Mouse (Mus musculus) bone marrow macrophage, adult 2 months (primary cell): ENCODE results near the gene Col8a2. TPM values are rescaled to one million over a fixed set of nuclear protein-coding genes. Genes with fewer than 3 reads are reported as not detected.

Experiments
- H3K27ac ChIP-seq: 2 replicates; pipeline ENCODE4 v1.5.1; 2012; ENCODE audit warnings: low read depth, low read length; ENCODE audit not compliant: insufficient read depth
- H3K4me1 ChIP-seq: 2 replicates; pipeline ENCODE4 v1.6.1; 2012; ENCODE audit warnings: low read length; ENCODE audit not compliant: control insufficient read depth, insufficient read depth
- H3K4me3 ChIP-seq: 2 replicates; pipeline ENCODE4 v1.5.1; 2012; ENCODE audit warnings: mild to moderate bottlenecking, low read length, moderate library complexity; ENCODE audit not compliant: insufficient read depth
- CTCF ChIP-seq: IDR thresholded peaks from 2 replicates; pipeline ENCODE4 v1.5.1; 2012; ENCODE audit warnings: low read depth, mild to moderate bottlenecking, low read length, moderate library complexity
- POLR2A ChIP-seq: IDR thresholded peaks from 2 replicates; pipeline ENCODE4 v1.6.1; 2012; ENCODE audit warnings: mild to moderate bottlenecking, low read depth, low read length, borderline replicate concordance
- polyA plus RNA-seq: library from polyadenylated mRNA; stranded (reverse); fragments of >200 nt; gene quantifications from 2 replicates; pipeline ENCODE4 v1.2.4, GENCODE M21; 2012; ENCODE audit not compliant: missing spikeins, insufficient read depth, insufficient read length

The Col8a2 gene
- polyA plus RNA-seq, 1 experiment: not detected

DNA sequence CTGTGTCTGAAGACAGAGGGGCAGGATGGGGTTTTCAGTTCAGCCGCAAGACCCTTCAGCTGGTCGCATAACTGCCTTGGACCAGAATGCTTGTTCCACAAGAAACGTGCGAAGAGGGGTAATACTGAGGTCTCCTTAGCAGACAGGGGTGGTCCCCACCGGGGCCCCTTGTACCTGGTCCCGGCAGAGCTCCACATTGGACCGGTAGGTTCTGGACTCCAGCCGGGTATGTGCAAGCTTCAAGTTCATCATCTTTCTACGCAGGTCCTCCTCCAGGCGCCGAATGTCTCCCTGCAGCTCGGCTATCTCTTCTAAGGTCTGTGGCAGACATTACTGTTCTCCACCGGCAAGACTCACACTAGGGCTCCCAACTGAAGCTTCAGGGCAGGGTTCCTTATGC, 36.1 kb downstream of the Col8a2 start:
- no peak overlapping the region for H3K27ac ChIP-seq
- H3K4me1 ChIP-seq: peaks cover 7% of the 10 kb centered on the region

DNA sequence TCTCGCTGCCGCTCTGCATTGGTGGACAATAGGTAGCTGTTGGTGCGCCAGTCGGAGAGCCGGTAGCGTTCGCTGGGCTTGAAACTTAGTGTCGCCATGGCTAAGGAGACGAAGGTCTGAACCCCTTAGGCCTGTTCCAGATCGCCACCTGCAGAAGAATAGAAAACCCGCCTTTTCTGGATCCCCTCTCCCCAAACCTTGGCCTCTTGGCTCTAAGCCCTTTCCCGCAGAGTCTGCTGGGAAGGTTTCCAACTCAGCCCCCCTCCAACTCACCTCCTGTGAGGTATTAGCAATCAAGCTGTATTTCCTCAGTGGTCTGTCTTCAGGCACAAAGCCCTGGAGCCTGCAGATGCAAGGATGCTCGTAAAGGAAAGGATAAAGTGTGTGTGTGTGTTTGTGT, 38.3 kb downstream of the Col8a2 start:
- Histone ChIP-seq H3K27ac (no peak overlapping the region), H3K4me1 (peaks cover 5% of the 10 kb centered on the region), H3K4me3 (no peak overlapping the region)
- TF ChIP-seq POLR2A: no peak
- no peak for TF ChIP-seq CTCF

More for the DNA sequence above, 36.1 kb downstream of the Col8a2 start:
- no peak for TF ChIP-seq CTCF
- TF ChIP-seq POLR2A: no peak
- no peak overlapping the region for H3K4me3 ChIP-seq

DNA sequence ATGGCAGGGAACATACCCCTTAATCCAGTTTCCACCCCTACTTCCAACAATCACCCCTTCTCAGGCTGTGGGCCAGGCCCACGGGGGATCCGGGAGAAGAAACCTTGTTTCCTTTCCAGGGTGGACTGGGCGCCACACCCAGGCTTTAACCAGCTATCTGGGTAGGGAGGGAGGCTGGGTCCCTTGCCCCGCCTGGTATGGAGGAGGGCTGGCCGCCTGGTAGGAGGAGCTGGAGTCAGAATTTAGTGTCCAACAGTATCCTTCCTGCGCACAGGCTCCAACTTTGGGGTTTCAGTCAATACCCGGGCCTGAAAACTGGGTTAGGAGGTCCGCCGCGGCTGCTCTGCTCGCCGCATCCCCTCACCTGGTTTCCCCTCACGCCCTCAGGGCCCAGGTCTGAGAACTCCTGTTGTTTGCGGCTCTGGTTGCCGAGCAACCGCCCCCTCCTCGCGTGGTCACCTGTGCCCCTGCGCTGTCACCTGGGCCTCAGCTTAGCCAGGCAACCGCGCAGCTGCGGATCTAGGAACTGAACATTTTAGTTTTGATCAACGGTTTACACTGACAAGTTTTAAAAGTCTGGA, 38.8 kb downstream of the Col8a2 start, which contains the start of gene Tekt2:
TSS of gene Tekt2 (minus strand) at position 408 of the 581 bp plus-strand sequence.
- Histone ChIP-seq H3K4me1 (0 out of 2 replicates have a peak, but pooled peaks cover 1% of the 10 kb centered on the region), H3K27ac (no peak within 1 kb of the TSS), H3K4me3 (no peak within 1 kb of the TSS)
- TF ChIP-seq CTCF (no peak), POLR2A (no peak)

DNA sequence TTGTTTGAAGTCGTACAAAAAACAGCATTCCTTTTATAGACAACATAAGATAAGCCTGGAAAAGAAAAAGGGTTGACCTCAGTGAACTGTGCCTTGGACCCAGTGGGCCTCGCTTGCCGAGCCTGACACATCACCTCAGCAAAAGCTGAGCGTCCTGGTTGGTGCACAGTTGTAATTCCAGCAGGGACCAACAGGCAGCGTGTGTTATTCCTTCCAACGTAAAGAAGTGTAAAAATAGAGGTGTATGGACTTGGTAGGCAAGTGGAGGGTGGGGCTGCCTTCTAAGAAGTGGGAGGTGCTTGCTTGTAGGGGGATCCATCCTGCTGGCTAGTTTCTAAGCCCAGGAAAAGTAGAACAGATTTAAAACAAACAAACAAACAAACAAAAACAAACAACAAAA, 39.4 kb downstream of the Col8a2 start:
- no peak overlapping the region for H3K27ac ChIP-seq
- TF ChIP-seq CTCF: no peak
- no peak for TF ChIP-seq POLR2A
- no peaks in the 10 kb centered on the region for H3K4me1 ChIP-seq
- no peak overlapping the region for H3K4me3 ChIP-seq

DNA sequence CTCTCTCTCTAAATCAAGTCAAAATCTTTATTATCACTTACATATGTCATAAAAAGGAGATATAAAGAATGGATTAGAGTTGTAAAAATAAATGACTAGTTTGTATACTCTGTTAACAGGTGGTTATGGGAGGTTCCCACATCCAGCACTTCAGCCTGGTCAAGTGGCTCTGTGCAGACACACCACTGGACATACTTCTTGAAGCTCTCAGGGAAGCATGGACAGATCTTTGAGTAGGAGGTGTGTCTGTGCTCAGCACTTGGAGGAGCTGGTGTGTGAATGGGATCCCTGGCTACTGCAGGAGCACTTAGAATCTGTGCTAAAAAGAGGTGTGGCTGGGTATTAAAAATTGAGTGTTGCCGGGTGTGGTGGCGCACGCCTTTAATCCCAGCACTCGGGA, 43.7 kb downstream of the Col8a2 start:
- H3K4me3 ChIP-seq: no peak overlapping the region
- no peaks in the 10 kb centered on the region for H3K4me1 ChIP-seq
- no peak overlapping the region for H3K27ac ChIP-seq
- TF ChIP-seq POLR2A (no peak), CTCF (no peak)

DNA sequence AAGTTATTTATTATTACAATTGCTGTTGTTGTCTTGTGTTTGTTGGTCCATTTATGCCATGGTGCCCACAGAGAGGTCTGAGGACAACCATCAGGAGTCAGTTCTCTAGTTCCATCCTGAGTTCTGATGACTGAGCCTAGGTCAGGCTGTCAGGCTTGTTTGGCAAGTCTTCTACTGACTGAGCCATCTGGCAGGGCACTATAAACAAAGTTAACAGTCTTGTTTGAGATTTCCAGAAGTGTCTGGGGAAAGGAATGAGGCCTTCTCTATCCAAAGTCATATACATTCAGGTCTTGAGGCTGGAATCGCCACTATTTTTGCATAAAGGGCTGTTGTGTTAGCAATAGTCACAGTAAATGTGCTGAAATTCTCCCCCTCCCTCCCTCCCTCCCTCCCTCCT, 45.2 kb downstream of the Col8a2 start:
- Histone ChIP-seq H3K4me3 (no peak overlapping the region), H3K4me1 (no peaks in the 10 kb centered on the region), H3K27ac (no peak overlapping the region)
- TF ChIP-seq POLR2A (no peak), CTCF (no peak)

DNA sequence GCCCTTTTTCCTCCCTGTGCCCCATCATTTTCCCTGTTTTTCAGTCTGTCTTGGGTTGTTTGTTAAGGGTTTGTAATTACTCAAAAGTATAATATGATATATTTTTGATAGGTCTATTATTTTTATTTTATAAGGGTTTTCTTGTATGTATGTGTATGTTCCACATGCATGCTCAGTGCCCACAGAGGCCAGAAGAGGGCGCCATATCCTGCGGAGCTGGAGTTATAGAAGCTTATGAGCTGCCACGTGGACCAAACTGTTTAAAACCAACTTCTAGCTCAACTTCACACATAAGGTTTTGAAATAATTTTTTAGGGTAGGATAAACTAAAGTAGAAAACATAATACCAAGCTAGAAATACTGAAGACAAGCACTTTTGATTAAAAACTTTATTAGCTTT, 45.8 kb downstream of the Col8a2 start:
- Histone ChIP-seq H3K4me1 (no peaks in the 10 kb centered on the region), H3K4me3 (no peak overlapping the region), H3K27ac (no peak overlapping the region)
- TF ChIP-seq CTCF (peak; percentile 70), POLR2A (no peak)

DNA sequence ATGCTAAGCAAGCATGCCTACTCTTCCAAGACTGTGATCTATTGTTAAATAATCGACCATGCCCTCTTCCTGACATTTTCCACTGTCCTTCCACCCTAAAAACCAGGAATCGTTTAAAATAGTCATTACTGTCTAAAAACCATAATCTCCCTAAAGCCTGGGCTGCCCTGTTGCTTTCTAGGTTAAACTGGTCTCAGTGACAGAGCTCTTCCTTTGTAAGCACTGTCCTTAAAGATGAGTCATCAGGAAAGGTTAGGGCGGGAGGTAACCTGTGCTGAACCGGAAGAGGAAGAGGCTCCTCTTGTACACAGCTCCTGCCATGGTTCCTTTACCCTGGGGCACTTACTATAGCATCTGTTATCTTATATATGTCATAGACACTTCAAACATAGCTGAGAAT, 52.9 kb downstream of the Col8a2 start:
- no peak for TF ChIP-seq CTCF
- Histone ChIP-seq H3K4me3 (no peak overlapping the region), H3K4me1 (peaks cover 3% of the 10 kb centered on the region; the same call in 1 of the 2 replicates)

DNA sequence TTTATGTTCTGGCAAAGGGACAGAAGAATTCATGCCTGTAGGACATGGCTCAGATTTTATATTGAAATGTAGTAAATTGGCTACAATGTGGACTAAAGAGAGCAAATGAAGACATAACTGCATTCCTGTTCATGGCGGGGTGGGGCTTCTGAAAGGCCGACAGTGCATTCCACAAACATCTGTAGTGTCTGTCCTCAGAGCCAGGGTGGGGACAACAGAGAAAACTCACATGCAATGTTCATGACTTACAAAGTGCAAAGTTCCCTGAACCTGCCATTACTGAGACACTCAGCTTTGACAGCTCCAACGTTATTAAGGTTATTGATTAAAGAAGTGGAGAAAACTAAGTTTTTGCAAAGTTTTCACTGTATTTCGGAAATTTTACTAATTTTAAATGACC, 56.9 kb downstream of the Col8a2 start:
- Histone ChIP-seq H3K4me1 (peaks cover 3% of the 10 kb centered on the region; the same call in 1 of the 2 replicates), H3K4me3 (no peak overlapping the region), H3K27ac (no peak overlapping the region)
- no peak for TF ChIP-seq CTCF
- TF ChIP-seq POLR2A: no peak

More for the DNA sequence above, 52.9 kb downstream of the Col8a2 start:
- H3K27ac ChIP-seq: no peak overlapping the region

DNA sequence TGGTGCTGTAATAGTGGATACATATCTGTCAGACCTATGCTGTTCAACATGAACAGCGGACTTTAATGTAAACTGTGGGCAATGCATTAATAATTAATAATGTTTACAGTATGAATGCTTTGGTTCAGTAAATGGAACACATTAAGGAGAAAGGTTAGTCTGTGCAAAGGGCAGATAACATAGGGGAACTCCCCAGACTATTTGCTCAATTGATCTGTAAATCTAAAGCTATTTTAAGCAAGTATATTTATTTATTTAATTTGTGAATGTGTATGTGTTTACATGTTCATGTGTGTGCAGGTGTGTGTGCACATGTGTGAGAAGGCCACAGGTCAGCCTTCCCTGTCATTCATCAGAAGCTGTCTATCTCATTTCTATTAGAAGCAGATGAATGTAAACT, 73.5 kb downstream of the Col8a2 start:
- no peak for TF ChIP-seq POLR2A
- no peak for TF ChIP-seq CTCF
- Histone ChIP-seq H3K4me1 (no peaks in the 10 kb centered on the region), H3K4me3 (no peak overlapping the region), H3K27ac (no peak overlapping the region)

Other genes with a start within 250 kb of the Col8a2 start
- gene Mrps15, start 239.9 kb upstream of the Col8a2 start, polyA plus RNA-seq: 93.3 and 98.8 TPM in 2 replicates
- 3.7 and 6.2 TPM in 2 replicates for gene Oscp1, start 228.2 kb upstream of the Col8a2 start, polyA plus RNA-seq
- gene Lsm10, start 190.2 kb upstream of the Col8a2 start, polyA plus RNA-seq: 37.9 and 38.6 TPM in 2 replicates
- 25.5 and 26.5 TPM in 2 replicates for gene Stk40, start 182.8 kb upstream of the Col8a2 start, polyA plus RNA-seq
- 20.7 and 23.1 TPM in 2 replicates for gene Eva1b, start 139.0 kb upstream of the Col8a2 start, polyA plus RNA-seq
- 1.3 and 2.0 TPM in 2 replicates for gene Sh3d21, start 123.3 kb upstream of the Col8a2 start, polyA plus RNA-seq
- gene Thrap3, start 84.0 kb upstream of the Col8a2 start, polyA plus RNA-seq: 230 and 236 TPM in 2 replicates
- 131 and 139 TPM in 2 replicates for gene Map7d1, start 30.4 kb upstream of the Col8a2 start, polyA plus RNA-seq
- gene Trappc3, start 24.5 kb upstream of the Col8a2 start, polyA plus RNA-seq: 69.6 and 79.6 TPM in 2 replicates
- gene Adprhl2, start 34.9 kb downstream of the Col8a2 start, polyA plus RNA-seq: 16.1 and 16.9 TPM in 2 replicates
- gene Tekt2, start 38.9 kb downstream of the Col8a2 start, polyA plus RNA-seq: 0.86 and 1.2 TPM in 2 replicates
- gene Ago3, start 142.8 kb downstream of the Col8a2 start, polyA plus RNA-seq: 21.9 and 24.4 TPM in 2 replicates
- gene Ago1, start 181.8 kb downstream of the Col8a2 start, polyA plus RNA-seq: 27.3 and 29.1 TPM in 2 replicates
- gene Ago4, start 246.7 kb downstream of the Col8a2 start, polyA plus RNA-seq: 22.8 and 23.2 TPM in 2 replicates